Mouse (Mus musculus) liver, postnatal 0 days (tissue): ENCODE results near the gene Ms4a10.

Experiments
- CTCF ChIP-seq: sonication (generic); IDR thresholded peaks from 2 replicates; pipeline ENCODE4 v1.5.1; 2016; ENCODE audit warnings: antibody characterized with exemption, low read depth
- EP300 ChIP-seq: IDR thresholded peaks from 2 replicates; pipeline ENCODE4 v1.6.1; 2016; ENCODE audit warnings: antibody characterized with exemption, low read depth, mild to moderate bottlenecking

DNA sequence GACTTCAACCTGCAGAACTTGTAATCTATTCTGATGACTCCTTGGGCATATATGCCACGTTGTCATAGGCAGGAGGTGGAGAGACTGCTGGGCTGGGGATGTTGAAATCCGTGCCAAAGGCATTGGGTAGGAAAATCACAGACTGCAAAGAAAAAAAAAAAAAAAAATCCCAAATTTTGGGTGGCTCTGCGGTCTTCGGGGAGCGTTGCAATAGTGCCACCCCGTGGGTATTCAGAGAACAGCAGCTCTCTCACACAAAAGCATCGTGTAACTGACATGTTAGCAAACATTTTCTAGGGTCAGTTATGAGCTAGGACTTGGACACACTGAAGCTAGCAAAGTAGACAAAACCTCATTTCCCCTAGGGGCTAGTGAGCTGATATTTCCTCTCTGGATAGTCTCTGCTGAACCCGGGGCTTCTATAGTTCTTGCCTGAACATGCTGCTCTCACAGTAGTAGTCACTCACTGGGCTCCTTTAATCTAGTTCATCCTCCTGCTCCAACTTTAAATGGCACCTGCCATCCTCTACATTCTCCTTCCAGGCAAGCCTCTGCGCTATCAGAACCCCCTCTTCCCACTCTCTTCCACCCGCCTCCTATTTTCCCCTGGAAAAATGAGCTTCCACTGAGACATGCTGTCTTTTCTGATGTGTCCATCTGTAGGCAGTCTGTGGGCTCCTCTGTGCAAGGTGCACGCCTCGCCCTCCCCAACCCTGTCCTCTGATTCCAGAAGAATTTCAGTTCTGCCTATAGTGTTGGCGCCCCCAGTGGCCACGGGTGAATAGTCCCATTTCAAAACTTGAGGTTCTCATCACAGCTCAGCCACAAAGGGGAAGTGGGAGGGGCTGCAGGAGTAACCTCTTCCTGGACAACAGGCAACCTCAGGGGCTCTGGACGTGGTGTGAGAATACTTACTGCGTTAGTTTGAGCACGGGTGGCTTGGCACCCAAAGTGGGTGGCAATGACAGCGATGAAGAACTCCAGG lies 5.0 kb upstream of the Ms4a10 start:
- TF ChIP-seq CTCF (peak; percentile 84), EP300 (no peak)
